Mouse (Mus musculus): ENCODE data around the gene Phf19.

- TF ChIP-seq POLR2A (IDR thresholded peaks at IDR 0.05; ENCODE audit: insufficient read length, low read depth): no peak
- no peak for TF ChIP-seq E2F4 (IDR thresholded peaks at IDR 0.05; ENCODE audit: insufficient read depth)
- TF ChIP-seq POLR2AphosphoS2 (IDR thresholded peaks at IDR 0.05; ENCODE audit: insufficient read length, low read depth): no peak
- no peak for TF ChIP-seq SRF (IDR thresholded peaks at IDR 0.05; ENCODE audit: control insufficient read depth, insufficient read length, low read depth)
Measured at GRCm38 (mm10) chr2:34943556-34944120, 29.8 kb upstream of the Phf19 start.
